Mouse (Mus musculus) intestine, postnatal 0 days (tissue): ENCODE measurements around the gene Wdr59. TPM values are rescaled to one million over a fixed set of nuclear protein-coding genes. Genes with fewer than 3 reads are reported as not detected.
A peak's percentile ranks its signal among the peaks of the same experiment; 100 is the strongest.

Experiments
- ATAC-seq: fragments of 200-750 bp; cut with Nextera tagmentation; 2 replicates; pipeline ENCODE4 v1.8.0; 2017; ENCODE audit warnings: mild to moderate bottlenecking, moderate TSS enrichment, moderate library complexity
- H3K27ac ChIP-seq: fragments of 300-500 bp; sonication (generic); 2 replicates; pipeline ENCODE4 v1.5.1; 2014; ENCODE audit warnings: mild to moderate bottlenecking, low read depth, low read length, moderate library complexity
- H3K27me3 ChIP-seq: fragments of 300-500 bp; sonication (generic); replicated peaks from 2 replicates; pipeline ENCODE4 v1.6.1; 2014; ENCODE audit warnings: low read length, mixed read lengths; ENCODE audit not compliant: control insufficient read depth, insufficient read depth
- H3K36me3 ChIP-seq: fragments of 300-500 bp; sonication (generic); 2 replicates; pipeline ENCODE4 v1.6.1; 2014; ENCODE audit warnings: mild to moderate bottlenecking, moderate library complexity; ENCODE audit not compliant: control insufficient read depth, insufficient read depth
- H3K4me1 ChIP-seq: fragments of 300-500 bp; sonication (generic); replicated peaks from 2 replicates; pipeline ENCODE4 v1.6.1; 2014; ENCODE audit warnings: antibody characterized with exemption, low read length, mixed read lengths; ENCODE audit not compliant: control insufficient read depth, insufficient read depth
- H3K4me2 ChIP-seq: fragments of 300-500 bp; sonication (generic); replicated peaks from 2 replicates; pipeline ENCODE4 v1.6.1; 2014; ENCODE audit warnings: low read depth, mild to moderate bottlenecking, moderate library complexity
- H3K4me3 ChIP-seq: fragments of 300-500 bp; sonication (generic); 2 replicates; pipeline ENCODE4 v1.5.1; 2014; ENCODE audit warnings: low read depth, low read length
- H3K9ac ChIP-seq: fragments of 300-500 bp; sonication (generic); 2 replicates; pipeline ENCODE4 v1.6.1; 2014; ENCODE audit warnings: mild to moderate bottlenecking, low read depth, low read length
- H3K9me3 ChIP-seq: fragments of 300-500 bp; sonication (generic); 2 replicates; pipeline ENCODE4 v1.6.1; 2016; ENCODE audit warnings: mixed run types; ENCODE audit not compliant: control insufficient read depth
- CTCF ChIP-seq: sonication (generic); IDR thresholded peaks from 2 replicates; pipeline ENCODE4 v1.5.1; 2016; ENCODE audit warnings: low read depth, mild to moderate bottlenecking, control low read depth, antibody characterized with exemption, moderate library complexity
- WGBS: fragments of 180-500 bp; shearing (Covaris S2); extraction: QIAGEN DNeasy Blood & Tissue Kit; methylation state at CpG from one replicate; pipeline ENCODE4 v1.1.7; 2014; 5-methylcytosine and 5-hydroxymethylcytosine counted together
- polyA plus RNA-seq: library from polyadenylated mRNA; unstranded; fragments of >200 nt; fragmentation: Nextera tagmentation; extraction: Ambion mirVana; gene quantifications from 2 replicates; pipeline ENCODE4 v1.2.1, GENCODE M21; 2015

Wdr59 gene
- polyA plus RNA-seq, 1 experiment from 2014 or later, result 1.3 TPM

DNA sequence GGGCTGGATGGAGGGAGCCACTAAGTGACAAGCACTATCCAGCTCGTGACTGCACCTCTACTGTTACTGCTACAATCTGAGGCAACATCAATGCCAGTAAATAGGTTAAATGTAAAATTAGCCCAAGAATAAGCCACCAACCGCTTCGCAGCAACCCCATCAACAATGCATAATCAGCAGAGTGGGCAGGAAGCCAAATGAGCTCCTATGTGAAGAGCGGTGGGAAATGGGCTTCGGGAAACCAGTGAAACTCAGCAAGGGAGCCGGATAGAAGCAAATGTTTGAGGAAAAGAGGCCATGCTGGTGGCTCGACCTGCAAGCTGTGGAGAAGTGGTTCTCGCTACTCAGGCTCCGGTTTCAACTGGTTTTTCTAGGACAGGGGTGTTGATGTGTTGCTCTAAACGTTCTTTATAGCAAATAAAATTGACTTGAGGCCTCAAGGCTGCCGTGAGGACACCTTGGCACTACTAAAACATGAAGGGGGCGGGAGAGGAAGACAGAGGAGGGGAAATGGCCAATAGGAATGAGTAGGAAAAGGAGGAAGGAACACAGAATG is 50.3 kb downstream of the Wdr59 start:
- Histone ChIP-seq H3K9ac (no peak overlapping the region), H3K9me3 (no peaks in the 10 kb centered on the region), H3K4me3 (no peak overlapping the region), H3K36me3 (peaks cover 16% of the 10 kb centered on the region; the same call in 1 of the 2 replicates), H3K4me2 (no peak overlapping the region), H3K27ac (no peak overlapping the region), H3K4me1 (no peaks in the 10 kb centered on the region), H3K27me3 (no peaks in the 10 kb centered on the region)
- no peak for ATAC-seq
- 79% methylated on average over 12 of the region's 12 CpGs for WGBS
- no peak for TF ChIP-seq CTCF

DNA sequence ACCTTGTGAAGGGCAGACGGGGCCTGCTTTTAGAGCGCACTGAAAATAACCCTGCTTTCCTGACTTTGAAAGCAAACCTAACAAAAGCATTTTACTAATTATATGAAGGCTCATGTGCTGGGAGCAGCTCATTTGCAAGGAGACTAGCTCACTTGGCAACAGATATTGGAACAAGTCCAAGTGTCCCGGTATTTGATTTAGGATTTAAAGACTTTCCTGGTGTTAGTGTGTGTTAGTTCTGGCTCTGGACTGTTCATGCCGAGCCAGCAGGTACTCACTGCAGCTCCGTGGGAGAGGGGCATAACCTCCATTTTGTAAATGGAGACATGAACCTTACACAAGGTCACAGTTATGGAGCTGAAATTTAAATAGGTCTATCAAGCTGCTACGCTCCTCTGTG is 52.9 kb downstream of the Wdr59 start:
- H3K9me3 ChIP-seq, result no peaks in the 10 kb centered on the region
- ATAC-seq, result no peak
- H3K4me2 ChIP-seq, result no peak overlapping the region
- H3K27me3 ChIP-seq, result no peaks in the 10 kb centered on the region
- no peak overlapping the region for H3K4me3 ChIP-seq
- H3K27ac ChIP-seq, result no peak overlapping the region
- no peaks in the 10 kb centered on the region for H3K4me1 ChIP-seq
- H3K36me3 ChIP-seq, result peaks cover 14% of the 10 kb centered on the region
- 56% methylated on average over 6 of the region's 6 CpGs for WGBS
- TF ChIP-seq CTCF, result no peak
- no peak overlapping the region for H3K9ac ChIP-seq

DNA sequence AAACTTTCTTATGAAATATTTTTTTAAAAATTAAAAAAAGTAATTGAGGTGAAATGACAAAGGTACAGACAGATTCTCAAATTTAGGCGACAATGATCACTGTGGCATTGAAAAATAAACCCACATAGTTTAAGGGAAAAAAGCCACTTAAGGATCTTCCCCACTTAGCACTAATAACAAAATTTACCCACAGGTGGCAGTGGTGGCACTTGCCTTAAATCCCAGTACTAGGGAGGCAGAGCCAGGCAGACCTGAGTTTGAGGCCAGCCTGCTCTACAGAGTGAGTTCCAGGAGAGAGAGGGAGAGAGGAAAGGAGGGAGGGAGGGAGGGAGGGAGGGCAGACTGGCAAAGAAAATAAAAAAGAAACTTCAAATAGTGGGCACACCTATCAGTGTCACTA is 56.6 kb downstream of the Wdr59 start:
- no peak overlapping the region for H3K4me2 ChIP-seq
- H3K9ac ChIP-seq, result no peak overlapping the region
- no peak overlapping the region for H3K4me3 ChIP-seq
- no peaks in the 10 kb centered on the region for H3K4me1 ChIP-seq
- no peak overlapping the region for H3K27ac ChIP-seq
- peaks cover 27% of the 10 kb centered on the region for H3K36me3 ChIP-seq
- WGBS, result 91% methylated on average over 1 of the region's 1 CpGs
- ATAC-seq, result no peak
- no peaks in the 10 kb centered on the region for H3K27me3 ChIP-seq
- peak; percentile 49 for TF ChIP-seq CTCF
- no peaks in the 10 kb centered on the region for H3K9me3 ChIP-seq

DNA sequence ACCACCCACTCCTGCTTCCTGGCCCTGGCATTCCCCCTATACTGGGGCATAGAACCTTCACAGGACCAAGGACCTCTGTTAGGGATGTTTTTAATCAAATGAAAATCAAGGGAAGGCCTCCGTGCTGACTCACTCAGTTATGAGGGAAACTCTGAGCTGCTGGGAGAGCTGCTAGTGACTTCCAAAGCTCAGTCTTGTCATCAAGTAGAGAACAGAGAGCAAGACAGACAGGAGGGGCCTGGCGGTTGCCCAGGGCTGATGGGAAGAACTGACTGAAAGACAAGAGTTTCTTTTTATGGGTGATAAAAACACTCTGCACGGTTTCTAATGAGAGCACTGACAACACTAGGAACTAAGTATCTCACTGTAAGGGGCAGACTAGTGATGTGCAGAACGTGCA is 57.4 kb downstream of the Wdr59 start:
- ATAC-seq, result no peak
- Histone ChIP-seq H3K36me3 (peaks cover 30% of the 10 kb centered on the region), H3K4me2 (no peak overlapping the region), H3K9ac (no peak overlapping the region), H3K27ac (no peak overlapping the region), H3K4me1 (no peaks in the 10 kb centered on the region), H3K27me3 (no peaks in the 10 kb centered on the region), H3K4me3 (no peak overlapping the region), H3K9me3 (no peaks in the 10 kb centered on the region)
- WGBS, result 81% methylated on average over 4 of the region's 4 CpGs
- no peak for TF ChIP-seq CTCF

DNA sequence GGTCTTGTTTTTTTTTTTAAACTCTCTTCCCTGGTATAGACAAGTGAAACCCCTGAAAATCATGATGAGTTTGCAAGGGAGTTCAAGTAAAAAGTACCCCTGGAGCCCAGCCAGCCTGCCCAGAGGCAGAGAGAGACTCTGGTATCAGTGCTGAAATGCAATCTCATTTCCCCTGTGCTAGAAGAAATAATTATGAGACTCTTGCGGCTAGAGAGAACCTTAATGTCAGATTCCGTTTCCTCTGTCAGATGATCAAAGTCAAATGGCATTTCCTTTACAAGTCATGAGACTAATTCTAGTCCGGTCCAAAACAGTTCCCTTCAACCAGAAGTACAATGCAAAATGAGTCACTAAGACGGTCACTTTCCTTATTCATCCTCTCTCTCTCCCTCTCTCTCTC is 72.2 kb downstream of the Wdr59 start:
- H3K4me2 ChIP-seq, result no peak overlapping the region
- H3K4me1 ChIP-seq, result no peaks in the 10 kb centered on the region
- H3K9ac ChIP-seq, result no peak overlapping the region
- no peak overlapping the region for H3K4me3 ChIP-seq
- no peak for ATAC-seq
- no peaks in the 10 kb centered on the region for H3K9me3 ChIP-seq
- no peaks in the 10 kb centered on the region for H3K27me3 ChIP-seq
- H3K27ac ChIP-seq, result no peak overlapping the region
- WGBS, result 66% methylated on average over 4 of the region's 4 CpGs
- peaks cover 11% of the 10 kb centered on the region for H3K36me3 ChIP-seq
- no peak for TF ChIP-seq CTCF

DNA sequence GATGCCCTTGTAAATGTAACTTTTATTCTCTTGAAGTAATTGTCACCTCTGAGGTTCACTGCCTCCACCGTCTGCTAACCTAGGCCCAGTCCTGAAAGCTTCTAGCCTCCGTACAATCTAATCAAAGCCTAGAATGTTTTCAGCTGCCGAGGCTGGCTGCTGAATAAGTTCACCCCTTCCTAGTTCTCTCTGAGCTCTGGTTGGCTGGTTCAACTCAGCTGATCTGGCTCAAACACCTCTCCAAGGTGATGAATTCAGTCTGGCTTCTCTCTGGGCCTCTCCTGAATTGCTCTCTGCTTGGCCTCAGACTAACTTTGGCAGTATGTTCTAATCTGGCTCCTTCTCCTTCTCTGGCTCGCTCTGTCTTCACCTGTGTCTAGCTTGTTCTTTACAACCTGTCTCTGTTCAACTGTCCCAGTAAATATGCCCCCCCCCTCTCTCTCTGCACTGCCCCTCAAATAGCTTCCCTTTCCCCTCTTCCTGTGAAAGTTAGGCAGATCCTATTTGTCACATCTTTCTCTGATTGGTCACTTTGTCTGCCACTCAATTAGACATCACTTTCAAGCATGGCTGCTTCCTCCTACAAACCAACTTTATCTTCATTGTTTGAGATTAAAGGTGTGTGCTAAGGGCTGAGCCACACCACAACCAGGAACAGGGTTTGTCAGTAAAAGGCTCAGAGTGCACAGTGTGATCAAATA is 75.8 kb downstream of the Wdr59 start:
- Histone ChIP-seq H3K27ac (no peak overlapping the region), H3K4me1 (no peaks in the 10 kb centered on the region), H3K9ac (no peak overlapping the region), H3K9me3 (no peaks in the 10 kb centered on the region), H3K4me3 (no peak overlapping the region), H3K27me3 (no peaks in the 10 kb centered on the region), H3K36me3 (peaks cover 11% of the 10 kb centered on the region), H3K4me2 (no peak overlapping the region)
- ATAC-seq, result peak; percentile 9; the same call in 1 of the 2 replicates
- 51% methylated on average over 4 of the region's 4 CpGs for WGBS
- no peak for TF ChIP-seq CTCF
